In the genomic region with DNA sequence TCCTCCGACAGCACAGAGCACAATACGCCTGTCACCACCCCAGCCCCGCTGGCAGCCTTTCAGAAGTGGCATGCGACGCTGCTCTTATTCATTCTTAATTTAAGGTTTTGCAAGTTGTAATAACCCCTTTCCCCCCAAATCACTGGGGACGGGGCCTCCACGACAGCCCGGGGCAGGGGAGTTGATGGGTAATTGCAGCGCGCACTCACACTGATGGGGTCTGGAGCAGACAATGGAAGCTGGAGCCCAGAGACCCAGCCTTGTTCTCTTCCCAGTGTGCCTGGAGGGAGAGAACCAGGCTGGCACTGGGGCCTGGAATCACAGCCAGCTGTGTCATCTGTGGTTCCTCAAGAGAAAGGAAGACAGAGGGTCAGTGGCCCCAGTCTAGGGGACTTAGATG, we compare ENCODE assay signal across 1 mouse cellular context.
TF ChIP-seq lines count a peak whose summit lies in the region.

No protein-coding gene starts in this region.

TF ChIP-seq in ES-E14, 5 proteins besides CTCF, POLR2A, EP300 and RAD21 (continued from another document):
- TF ChIP-seq HCFC1 (IDR thresholded peaks at IDR 0.05; ENCODE audit: borderline replicate concordance, insufficient read depth, low read length) (no peak), CHD2 (IDR thresholded peaks at IDR 0.05; ENCODE audit: low read depth, low read length) (no peak)
